Mouse (Mus musculus): ENCODE data around the gene Trarg1.
"Not testable (repeated sequence)": the region's sequence is repeated elsewhere in the genome, so short reads cannot be mapped to it uniquely, and the experiment has no call there.

The Trarg1 gene

GRCm38 (mm10) chr11:76679508-76679907 is at the start of gene Trarg1:
Gene Trarg1, plus strand, starts transcription at chr11:76679808.
- DNase-seq (ENCODE audit: low read depth), result not testable (repeated sequence)

GRCm38 (mm10) chr11:76630023-76630422 is 49.6 kb upstream of the Trarg1 start:
- DNase-seq (ENCODE audit: low read depth), result no peak

- no peak for DNase-seq (ENCODE audit: low read depth)
Observed at GRCm38 (mm10) chr11:76630487-76630886, 49.1 kb upstream of the Trarg1 start.

GRCm38 (mm10) chr11:76639269-76639985 is 40.2 kb upstream of the Trarg1 start:
- no peak for DNase-seq (ENCODE audit: low read depth)

- no peak for DNase-seq (ENCODE audit: low read depth)
Observed at GRCm38 (mm10) chr11:76640231-76640630, 39.4 kb upstream of the Trarg1 start.

- DNase-seq (ENCODE audit: low read depth), result no peak
Observed at GRCm38 (mm10) chr11:76644257-76644656, 35.4 kb upstream of the Trarg1 start.

GRCm38 (mm10) chr11:76645036-76645435 is 34.6 kb upstream of the Trarg1 start:
- DNase-seq (ENCODE audit: low read depth), result no peak

GRCm38 (mm10) chr11:76645955-76646354 is 33.7 kb upstream of the Trarg1 start:
- DNase-seq (ENCODE audit: low read depth), result peak; percentile 82

- DNase-seq (ENCODE audit: low read depth), result no peak
Observed at GRCm38 (mm10) chr11:76647062-76647461, 32.5 kb upstream of the Trarg1 start.

- peak; percentile 84 for DNase-seq (ENCODE audit: low read depth)
Observed at GRCm38 (mm10) chr11:76647500-76647899, 32.1 kb upstream of the Trarg1 start.

GRCm38 (mm10) chr11:76650862-76651560 is 28.6 kb upstream of the Trarg1 start:
- DNase-seq (ENCODE audit: low read depth), result no peak

GRCm38 (mm10) chr11:76652838-76653334 is 26.7 kb upstream of the Trarg1 start:
- no peak for DNase-seq (ENCODE audit: low read depth)

GRCm38 (mm10) chr11:76655106-76655505 is 24.5 kb upstream of the Trarg1 start:
- DNase-seq (ENCODE audit: low read depth), result peak; percentile 58

- DNase-seq (ENCODE audit: low read depth), result no peak
Observed at GRCm38 (mm10) chr11:76657450-76657970, 22.1 kb upstream of the Trarg1 start.

- no peak for DNase-seq (ENCODE audit: low read depth)
Observed at GRCm38 (mm10) chr11:76659138-76659930, 20.3 kb upstream of the Trarg1 start.

GRCm38 (mm10) chr11:76661790-76662468 is 17.7 kb upstream of the Trarg1 start:
- DNase-seq (ENCODE audit: low read depth), result no peak

- DNase-seq (ENCODE audit: low read depth), result no peak
Observed at GRCm38 (mm10) chr11:76666002-76666649, 13.5 kb upstream of the Trarg1 start.

- no peak for DNase-seq (ENCODE audit: low read depth)
Observed at GRCm38 (mm10) chr11:76667807-76668206, 11.8 kb upstream of the Trarg1 start.

GRCm38 (mm10) chr11:76671871-76672475 is 7.6 kb upstream of the Trarg1 start, which contains the start of gene Bhlha9:
Gene Bhlha9, plus strand, starts transcription at chr11:76672470.
- no peak for DNase-seq (ENCODE audit: low read depth)

GRCm38 (mm10) chr11:76672561-76673384 is 6.8 kb upstream of the Trarg1 start:
- no peak for DNase-seq (ENCODE audit: low read depth)
